Mouse (Mus musculus): Measurements from ENCODE around the gene Tbx5.

The Tbx5 gene

GRCm38 (mm10) chr5:119810994-119811690, 21.3 kb upstream of the Tbx5 start:
- no peak for DNase-seq

GRCm38 (mm10) chr5:119815247-119815646, 17.2 kb upstream of the Tbx5 start:
- no peak for DNase-seq

- no peak for DNase-seq
These were observed 12.0 kb upstream of the Tbx5 start for GRCm38 (mm10) chr5:119820452-119820851.

GRCm38 (mm10) chr5:119821506-119821905, 11.0 kb upstream of the Tbx5 start:
- no peak for DNase-seq

GRCm38 (mm10) chr5:119827341-119827740, 5.1 kb upstream of the Tbx5 start:
- DNase-seq = no peak

- no peak for DNase-seq
These were observed 1.9 kb upstream of the Tbx5 start for GRCm38 (mm10) chr5:119830611-119831010.

- peak; percentile 44 for DNase-seq
These were observed 1.2 kb upstream of the Tbx5 start for GRCm38 (mm10) chr5:119831201-119831771.

- DNase-seq = no peak
These were observed 533 bp upstream of the Tbx5 start for GRCm38 (mm10) chr5:119831791-119832478.

GRCm38 (mm10) chr5:119833223-119834030, 959 bp downstream of the Tbx5 start:
- no peak for DNase-seq

GRCm38 (mm10) chr5:119834031-119834403, 1.5 kb downstream of the Tbx5 start:
- DNase-seq = no peak

GRCm38 (mm10) chr5:119835053-119835867, 2.8 kb downstream of the Tbx5 start:
- DNase-seq = peak; percentile 74

GRCm38 (mm10) chr5:119835868-119836209, 3.4 kb downstream of the Tbx5 start:
- peak; percentile 44 for DNase-seq

GRCm38 (mm10) chr5:119836618-119837305, 4.3 kb downstream of the Tbx5 start:
- DNase-seq = no peak

- DNase-seq = no peak
These were observed 4.8 kb downstream of the Tbx5 start for GRCm38 (mm10) chr5:119837306-119837675.

- no peak for DNase-seq
These were observed 5.4 kb downstream of the Tbx5 start for GRCm38 (mm10) chr5:119837861-119838260.

GRCm38 (mm10) chr5:119838441-119838840, 6.0 kb downstream of the Tbx5 start:
- no peak for DNase-seq

GRCm38 (mm10) chr5:119839156-119839555, 6.7 kb downstream of the Tbx5 start:
- DNase-seq = no peak

- DNase-seq = no peak
These were observed 7.3 kb downstream of the Tbx5 start for GRCm38 (mm10) chr5:119839616-119840368.

GRCm38 (mm10) chr5:119840404-119840803, 7.9 kb downstream of the Tbx5 start:
- peak; percentile 58 for DNase-seq

GRCm38 (mm10) chr5:119841634-119842420, 9.4 kb downstream of the Tbx5 start:
- peak; percentile 49 for DNase-seq

Data from retina, postnatal 1 day (tissue).